Mouse (Mus musculus): Measurements from ENCODE around the gene Iqschfp. TPM values are rescaled to one million over a fixed set of nuclear protein-coding genes. Genes with fewer than 3 reads are reported as not detected.
A peak's percentile ranks its signal among the peaks of the same experiment; 100 is the strongest.

Gene Iqschfp
- polyA plus RNA-seq, 1 experiment from 2014 or later: not detected

DNA sequence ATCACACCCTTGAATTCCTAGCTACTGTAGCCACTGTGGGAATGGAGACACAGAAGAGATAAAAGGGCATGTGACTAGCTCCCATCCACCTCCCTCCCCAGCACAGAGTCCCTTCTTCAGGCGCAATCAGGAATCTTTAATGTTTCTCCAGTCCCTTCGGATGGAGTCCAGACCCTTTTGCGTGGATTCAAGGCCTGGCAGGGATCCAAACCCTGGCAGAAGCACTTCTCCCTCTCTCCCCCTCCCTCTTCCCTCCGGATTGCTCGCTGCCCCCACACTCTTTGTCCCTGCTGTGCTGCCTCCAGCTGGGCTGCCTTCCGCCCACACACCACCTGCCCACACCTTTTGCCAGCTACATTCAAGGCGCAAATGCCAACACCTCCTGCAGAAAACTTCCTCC, 684.4 kb downstream of the Iqschfp start:
- no peak overlapping the region for H3K9ac ChIP-seq (replicated peaks; ENCODE audit: low read depth)
- H3K4me3 ChIP-seq (ENCODE audit: low read depth, low read length): no peak overlapping the region
- no peak overlapping the region for H3K4me2 ChIP-seq (replicated peaks; ENCODE audit: low read depth, low read length)
- 16% methylated on average over 7 of the region's 7 CpGs for WGBS
- peaks cover 15% of the 10 kb centered on the region for H3K4me1 ChIP-seq (ENCODE audit: insufficient read depth, low read depth, low read length)
- no peaks in the 10 kb centered on the region for H3K27me3 ChIP-seq (replicated peaks; ENCODE audit: insufficient read depth, low read length)
- DNase-seq (ENCODE audit: low spot score) (no peak), ATAC-seq (no peak)
- TF ChIP-seq CTCF (IDR thresholded peaks at IDR 0.05): no peak
- no peaks in the 10 kb centered on the region for H3K9me3 ChIP-seq (ENCODE audit: low read length)
- no peaks in the 10 kb centered on the region for H3K36me3 ChIP-seq (ENCODE audit: insufficient read depth, low read length)
- no peak overlapping the region for H3K27ac ChIP-seq (ENCODE audit: low read length)

DNA sequence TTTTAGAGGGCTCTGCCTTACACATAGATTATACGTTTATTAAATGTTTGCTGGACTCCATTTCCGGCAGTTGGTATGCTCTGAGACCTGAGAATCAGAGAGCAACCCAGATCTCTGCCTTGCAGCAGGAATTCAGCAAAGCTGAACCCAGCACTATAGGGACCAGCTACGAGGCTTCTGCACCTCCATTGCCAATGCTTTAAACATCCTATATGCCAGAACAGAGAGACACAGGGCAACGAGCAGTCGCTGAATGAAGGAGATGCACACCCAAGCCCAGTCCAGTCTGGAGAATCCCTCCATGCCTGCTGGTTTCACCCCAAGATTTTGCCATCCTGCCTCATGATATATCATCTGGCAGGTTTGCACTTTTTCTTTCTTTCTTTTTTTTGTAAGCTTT, 684.9 kb downstream of the Iqschfp start:
- peaks cover 15% of the 10 kb centered on the region for H3K4me1 ChIP-seq (ENCODE audit: insufficient read depth, low read depth, low read length)
- H3K4me3 ChIP-seq (ENCODE audit: low read depth, low read length): no peak overlapping the region
- no peak overlapping the region for H3K27ac ChIP-seq (ENCODE audit: low read length)
- H3K9ac ChIP-seq (replicated peaks; ENCODE audit: low read depth): no peak overlapping the region
- H3K36me3 ChIP-seq (ENCODE audit: insufficient read depth, low read length): no peaks in the 10 kb centered on the region
- DNase-seq (ENCODE audit: low spot score): no peak
- ATAC-seq: no peak
- no peaks in the 10 kb centered on the region for H3K9me3 ChIP-seq (ENCODE audit: low read length)
- 58% methylated on average over 5 of the region's 5 CpGs for WGBS
- no peaks in the 10 kb centered on the region for H3K27me3 ChIP-seq (replicated peaks; ENCODE audit: insufficient read depth, low read length)
- TF ChIP-seq CTCF (IDR thresholded peaks at IDR 0.05) (no peak), EP300 (IDR thresholded peaks at IDR 0.05) (no peak)
- H3K4me2 ChIP-seq (replicated peaks; ENCODE audit: low read depth, low read length): no peak overlapping the region

DNA sequence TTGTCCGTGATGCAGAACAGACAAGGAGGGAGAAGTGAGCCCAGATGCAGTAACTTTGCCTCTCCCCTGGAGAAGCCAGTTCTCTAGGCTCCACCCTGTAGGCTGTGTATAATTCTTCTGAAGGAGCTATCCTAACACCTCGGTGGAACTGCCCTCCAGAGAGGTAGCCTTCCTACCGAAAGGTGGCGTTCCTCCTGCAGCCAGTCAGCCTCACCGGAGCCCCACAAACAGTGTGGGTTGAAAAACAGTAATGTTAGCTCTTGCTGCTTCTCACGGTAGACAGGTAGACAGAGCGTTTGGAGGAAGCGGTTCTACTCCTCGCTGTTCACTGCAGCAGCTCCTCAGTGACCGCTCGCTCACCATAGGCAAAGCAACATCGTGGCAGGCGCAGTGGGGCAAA, 689.6 kb downstream of the Iqschfp start:
- DNase-seq (ENCODE audit: low spot score): no peak
- Histone ChIP-seq H3K4me1 (ENCODE audit: insufficient read depth, low read depth, low read length) (peaks cover 7% of the 10 kb centered on the region; the same call in 1 of the 2 replicates), H3K9ac (replicated peaks; ENCODE audit: low read depth) (no peak overlapping the region), H3K27me3 (replicated peaks; ENCODE audit: insufficient read depth, low read length) (no peaks in the 10 kb centered on the region), H3K4me2 (replicated peaks; ENCODE audit: low read depth, low read length) (no peak overlapping the region), H3K27ac (ENCODE audit: low read length) (no peak overlapping the region), H3K36me3 (ENCODE audit: insufficient read depth, low read length) (no peaks in the 10 kb centered on the region), H3K9me3 (ENCODE audit: low read length) (no peaks in the 10 kb centered on the region), H3K4me3 (ENCODE audit: low read depth, low read length) (no peak overlapping the region)
- WGBS: 71% methylated on average over 13 of the region's 13 CpGs
- ATAC-seq: no peak
- peak; percentile 18; the same call in 1 of the 2 replicates for TF ChIP-seq CTCF (IDR thresholded peaks at IDR 0.05)
- TF ChIP-seq EP300 (IDR thresholded peaks at IDR 0.05): no peak

- 74% methylated on average over 12 of the region's 12 CpGs for WGBS
- H3K27ac ChIP-seq (ENCODE audit: low read length): peak overlapping the region; percentile 88
- TF ChIP-seq CTCF (IDR thresholded peaks at IDR 0.05): peak; percentile 59
- TF ChIP-seq EP300 (IDR thresholded peaks at IDR 0.05): no peak
Observed at GRCm38 (mm10) chr3:68582103-68582740, 690.2 kb downstream of the Iqschfp start.

DNA sequence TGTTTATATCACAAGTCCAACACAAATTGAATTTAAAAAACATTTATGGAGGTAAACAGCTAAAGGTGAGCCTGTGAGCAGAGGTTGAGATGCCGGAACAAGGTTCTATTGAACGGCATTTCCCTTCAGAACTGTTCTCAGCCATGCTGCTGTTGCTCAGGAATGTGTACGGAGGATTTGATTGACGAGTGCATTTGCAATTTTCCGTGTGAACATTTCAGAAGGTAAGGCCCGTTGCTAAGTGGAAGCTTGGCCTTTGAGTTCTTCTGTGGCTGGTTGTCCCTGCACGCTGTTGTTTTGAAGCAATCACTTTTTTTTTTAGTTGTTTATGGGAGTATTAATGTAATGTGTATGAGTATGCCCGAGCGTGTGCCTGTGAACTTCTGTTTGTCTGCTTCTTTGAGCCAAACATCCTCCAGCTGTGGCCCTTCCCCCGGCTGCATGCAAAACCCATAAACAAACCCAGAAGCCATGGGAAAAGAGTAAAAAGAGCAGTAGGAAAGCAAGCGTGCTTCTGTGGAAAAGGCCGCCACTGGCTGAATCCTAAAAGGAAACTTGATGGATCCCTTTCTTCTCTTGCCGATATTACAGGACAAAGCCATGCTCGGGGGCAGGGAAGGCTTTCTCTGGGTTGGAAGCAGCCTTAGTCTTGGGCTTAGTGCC, 691.1 kb downstream of the Iqschfp start:
- no peaks in the 10 kb centered on the region for H3K36me3 ChIP-seq (ENCODE audit: insufficient read depth, low read length)
- 17% methylated on average over 14 of the region's 14 CpGs for WGBS
- H3K4me2 ChIP-seq (replicated peaks; ENCODE audit: low read depth, low read length): peak overlapping the region; percentile 49
- H3K9ac ChIP-seq (replicated peaks; ENCODE audit: low read depth): no peak overlapping the region
- ATAC-seq (peak; percentile 75), DNase-seq (ENCODE audit: low spot score) (peak; percentile 85)
- H3K27ac ChIP-seq (ENCODE audit: low read length): peak overlapping the region; percentile 88
- no peak overlapping the region for H3K4me3 ChIP-seq (ENCODE audit: low read depth, low read length)
- no peaks in the 10 kb centered on the region for H3K9me3 ChIP-seq (ENCODE audit: low read length)
- peaks cover 7% of the 10 kb centered on the region; the same call in 1 of the 2 replicates for H3K4me1 ChIP-seq (ENCODE audit: insufficient read depth, low read depth, low read length)
- no peaks in the 10 kb centered on the region for H3K27me3 ChIP-seq (replicated peaks; ENCODE audit: insufficient read depth, low read length)
- TF ChIP-seq EP300 (IDR thresholded peaks at IDR 0.05) (peak; percentile 46), CTCF (IDR thresholded peaks at IDR 0.05) (no peak)

More at GRCm38 (mm10) chr3:68582103-68582740, 690.2 kb downstream of the Iqschfp start:
- no peaks in the 10 kb centered on the region for H3K36me3 ChIP-seq (ENCODE audit: insufficient read depth, low read length)
- H3K9ac ChIP-seq (replicated peaks; ENCODE audit: low read depth): no peak overlapping the region
- H3K4me3 ChIP-seq (ENCODE audit: low read depth, low read length): no peak overlapping the region
- H3K27me3 ChIP-seq (replicated peaks; ENCODE audit: insufficient read depth, low read length): no peaks in the 10 kb centered on the region
- H3K4me1 ChIP-seq (ENCODE audit: insufficient read depth, low read depth, low read length): peaks cover 7% of the 10 kb centered on the region; the same call in 1 of the 2 replicates
- no peak overlapping the region for H3K4me2 ChIP-seq (replicated peaks; ENCODE audit: low read depth, low read length)
- H3K9me3 ChIP-seq (ENCODE audit: low read length): no peaks in the 10 kb centered on the region
- ATAC-seq (no peak), DNase-seq (ENCODE audit: low spot score) (no peak)

DNA sequence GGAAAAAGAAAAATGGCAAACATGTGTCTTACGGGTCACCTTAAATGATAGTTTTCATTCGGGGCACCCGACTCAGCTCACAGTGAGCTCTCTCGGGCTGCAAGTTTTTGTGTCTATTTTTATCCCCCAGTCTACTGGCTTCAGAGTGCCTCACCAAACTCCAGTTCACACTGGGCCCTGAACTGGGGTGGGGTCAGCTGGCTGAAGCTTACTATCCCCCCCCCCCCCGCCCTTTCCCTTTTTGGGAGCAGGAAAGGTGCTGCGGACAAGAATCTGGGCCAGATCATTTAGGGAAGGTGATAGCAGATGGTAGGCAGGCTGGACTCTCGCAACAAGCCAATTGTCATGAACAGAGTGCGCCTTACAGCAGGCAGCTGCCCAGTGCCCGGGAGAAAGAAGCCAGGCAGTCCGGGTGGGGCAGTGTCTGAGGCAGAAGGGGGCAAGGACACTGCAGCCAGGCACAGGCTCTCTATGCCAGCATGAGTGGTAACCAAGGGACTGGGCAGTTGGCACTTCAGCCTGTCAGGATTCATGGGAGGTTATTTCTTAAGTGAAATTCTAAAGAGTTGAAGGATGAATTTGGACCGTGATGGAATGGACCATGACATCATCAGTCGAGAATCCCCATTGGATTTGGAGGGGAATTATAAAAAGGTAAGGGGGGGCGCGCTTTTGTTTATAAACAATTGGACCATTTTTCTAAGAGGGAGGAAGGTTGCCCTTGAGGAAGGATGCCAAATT, 691.9 kb downstream of the Iqschfp start:
- peaks cover 7% of the 10 kb centered on the region; the same call in 1 of the 2 replicates for H3K4me1 ChIP-seq (ENCODE audit: insufficient read depth, low read depth, low read length)
- peak overlapping the region; percentile 88 for H3K27ac ChIP-seq (ENCODE audit: low read length)
- no peaks in the 10 kb centered on the region for H3K27me3 ChIP-seq (replicated peaks; ENCODE audit: insufficient read depth, low read length)
- no peak overlapping the region for H3K4me3 ChIP-seq (ENCODE audit: low read depth, low read length)
- no peak overlapping the region for H3K9ac ChIP-seq (replicated peaks; ENCODE audit: low read depth)
- 38% methylated on average over 14 of the region's 14 CpGs for WGBS
- H3K36me3 ChIP-seq (ENCODE audit: insufficient read depth, low read length): no peaks in the 10 kb centered on the region
- ATAC-seq: peak; percentile 85
- DNase-seq (ENCODE audit: low spot score): peak; percentile 70
- peak overlapping the region; percentile 49 for H3K4me2 ChIP-seq (replicated peaks; ENCODE audit: low read depth, low read length)
- TF ChIP-seq EP300 (IDR thresholded peaks at IDR 0.05) (no peak), CTCF (IDR thresholded peaks at IDR 0.05) (no peak)
- no peaks in the 10 kb centered on the region for H3K9me3 ChIP-seq (ENCODE audit: low read length)

All from lung, postnatal 0 days (tissue).